Mouse (Mus musculus): ENCODE results near the gene Smok3a. TPM values are rescaled to one million over a fixed set of nuclear protein-coding genes. Genes with fewer than 3 reads are reported as not detected.
"Not testable (repeated sequence)": the region's sequence is repeated elsewhere in the genome, so short reads cannot be mapped to it uniquely, and the experiment has no call there.

The Smok3a gene
- total RNA-seq (2021) = not detected
- long read RNA-seq, experiment 1 = 0 reads
- long read RNA-seq, experiment 2 = 0 reads

GRCm38 (mm10) chr5:138020961-138021479, at the start of gene Smok3a, which contains the start of gene Smok3b:
Gene Smok3a, plus strand, starts transcription at chr5:138021261.
Gene Smok3b, plus strand, starts transcription at chr5:138021429.
- DNase-seq (ENCODE audit: low spot score in 2 of 2); H3K27ac ChIP-seq; H3K4me3 ChIP-seq: not testable (repeated sequence)

- H3K27ac ChIP-seq = no peak overlapping the region
- DNase-seq (ENCODE audit: low spot score in 2 of 2) = no peak
- peak; percentile 52 for TF ChIP-seq CTCF (conservative IDR thresholded peaks at IDR 0.05)
- no peak overlapping the region for H3K4me3 ChIP-seq
Measured at GRCm38 (mm10) chr5:137973161-137973560, 47.9 kb upstream of the Smok3a start.

- no peak overlapping the region for H3K27ac ChIP-seq
- no peak overlapping the region for H3K4me3 ChIP-seq
- DNase-seq (ENCODE audit: low spot score in 2 of 2) = no peak
- peak; percentile 70 for TF ChIP-seq CTCF (conservative IDR thresholded peaks at IDR 0.05)
Measured at GRCm38 (mm10) chr5:137973738-137974137, 47.3 kb upstream of the Smok3a start.

GRCm38 (mm10) chr5:137974724-137975123, 46.3 kb upstream of the Smok3a start:
- H3K4me3 ChIP-seq = no peak overlapping the region
- no peak for DNase-seq (ENCODE audit: low spot score in 2 of 2)
- H3K27ac ChIP-seq = no peak overlapping the region
- no peak for TF ChIP-seq CTCF (conservative IDR thresholded peaks at IDR 0.05)

GRCm38 (mm10) chr5:137975434-137975833, 45.6 kb upstream of the Smok3a start:
- TF ChIP-seq CTCF (conservative IDR thresholded peaks at IDR 0.05) = no peak
- DNase-seq (ENCODE audit: low spot score in 2 of 2) = no peak
- no peak overlapping the region for H3K4me3 ChIP-seq
- no peak overlapping the region for H3K27ac ChIP-seq

DNA sequence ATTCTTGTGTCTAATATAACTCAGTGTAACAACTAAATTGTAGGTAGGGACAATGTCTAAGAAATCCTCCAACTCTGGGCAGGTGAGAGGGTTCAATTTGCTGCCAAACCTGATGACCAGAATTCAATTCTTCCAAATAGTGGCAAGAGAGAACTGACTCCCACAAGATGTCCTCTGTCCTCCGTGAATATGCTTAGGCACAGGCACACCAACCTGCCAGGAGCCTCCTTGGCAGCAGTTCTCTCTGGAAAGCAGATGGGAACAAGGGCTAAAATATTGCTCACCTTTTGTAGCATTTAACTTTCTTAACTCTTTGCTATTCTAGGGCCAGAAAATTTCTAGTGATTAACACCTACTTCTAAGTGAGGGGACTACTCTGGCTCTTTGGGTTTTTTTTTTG, 43.8 kb upstream of the Smok3a start:
- Histone ChIP-seq H3K4me3 (no peak overlapping the region), H3K27ac (no peak overlapping the region)
- no peak for TF ChIP-seq CTCF (conservative IDR thresholded peaks at IDR 0.05)
- no peak for DNase-seq (ENCODE audit: low spot score in 2 of 2)

- H3K27ac ChIP-seq = no peak overlapping the region
- no peak for DNase-seq (ENCODE audit: low spot score in 2 of 2)
- no peak overlapping the region for H3K4me3 ChIP-seq
- no peak for TF ChIP-seq CTCF (conservative IDR thresholded peaks at IDR 0.05)
Measured at GRCm38 (mm10) chr5:137979081-137979480, 42.0 kb upstream of the Smok3a start.

DNA sequence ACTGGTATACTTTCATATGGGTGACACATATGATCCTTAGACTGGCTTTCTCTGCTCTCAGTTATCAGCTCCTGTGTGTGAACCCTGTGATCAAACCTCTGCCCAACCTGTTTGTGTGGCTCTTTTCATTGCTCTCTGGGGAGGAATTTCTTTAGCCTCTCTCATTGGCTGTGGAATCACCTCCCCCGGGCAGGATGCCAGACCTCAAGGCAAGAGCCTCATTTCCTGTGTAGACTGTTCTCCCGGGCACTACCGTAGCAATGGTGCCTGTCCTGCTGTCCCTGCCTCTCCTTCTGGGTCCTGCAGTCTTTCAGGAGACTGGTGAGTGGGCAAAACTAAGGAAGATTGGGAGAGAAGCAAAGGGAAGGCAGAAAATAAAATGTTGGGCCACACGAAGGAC, 39.8 kb upstream of the Smok3a start, which contains the start of gene Azgp1:
Gene Azgp1 (plus strand): TSS at position 221 of the 400 bp plus-strand sequence.
- Histone ChIP-seq H3K27ac (no peak within 1 kb of the TSS), H3K4me3 (no peak within 1 kb of the TSS)
- DNase-seq (ENCODE audit: low spot score in 2 of 2) = no peak
- TF ChIP-seq CTCF (conservative IDR thresholded peaks at IDR 0.05) = no peak

DNA sequence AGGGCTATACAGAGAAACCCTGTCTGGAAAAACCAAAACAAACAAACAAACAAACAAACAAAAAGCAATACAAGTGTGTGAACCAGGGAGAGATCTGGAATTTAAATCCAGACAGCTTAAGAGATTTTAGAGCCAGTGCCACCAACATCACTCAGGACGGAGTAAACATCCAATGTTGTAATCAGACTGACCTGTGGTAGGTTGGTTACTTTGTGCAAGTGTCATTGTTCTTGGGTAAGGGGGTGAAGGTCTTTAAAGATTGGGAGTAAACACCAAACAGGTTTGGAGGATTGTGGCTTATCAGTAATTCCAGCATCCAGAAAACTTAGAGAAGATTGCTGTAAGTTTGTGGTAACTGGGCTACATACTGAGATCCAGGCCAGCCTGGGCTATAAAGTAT, 34.7 kb upstream of the Smok3a start:
- no peak overlapping the region for H3K27ac ChIP-seq
- DNase-seq (ENCODE audit: low spot score in 2 of 2) = no peak
- no peak overlapping the region for H3K4me3 ChIP-seq
- no peak for TF ChIP-seq CTCF (conservative IDR thresholded peaks at IDR 0.05)

DNA sequence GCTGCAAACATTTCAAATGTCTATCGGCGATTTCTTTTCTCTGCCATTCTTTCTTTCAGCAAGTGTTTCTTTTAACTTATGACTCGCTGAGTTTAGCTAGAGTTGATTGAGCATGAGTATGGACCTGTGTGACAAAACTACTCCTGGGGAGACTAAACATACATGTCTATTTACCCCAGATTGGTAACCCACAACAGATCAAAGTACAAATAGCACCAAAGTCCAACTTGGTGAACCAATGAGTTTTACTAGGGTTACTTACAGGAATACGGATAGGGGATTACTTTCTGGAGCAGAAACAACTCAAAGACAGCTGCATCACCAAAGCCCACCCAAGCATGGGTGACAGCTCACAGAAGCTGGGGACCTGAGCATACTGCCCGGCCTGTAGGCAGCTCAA, 11.6 kb upstream of the Smok3a start:
- Histone ChIP-seq H3K4me3 (no peak overlapping the region), H3K27ac (no peak overlapping the region)
- TF ChIP-seq CTCF (conservative IDR thresholded peaks at IDR 0.05) = no peak
- DNase-seq (ENCODE audit: low spot score in 2 of 2) = no peak

DNA sequence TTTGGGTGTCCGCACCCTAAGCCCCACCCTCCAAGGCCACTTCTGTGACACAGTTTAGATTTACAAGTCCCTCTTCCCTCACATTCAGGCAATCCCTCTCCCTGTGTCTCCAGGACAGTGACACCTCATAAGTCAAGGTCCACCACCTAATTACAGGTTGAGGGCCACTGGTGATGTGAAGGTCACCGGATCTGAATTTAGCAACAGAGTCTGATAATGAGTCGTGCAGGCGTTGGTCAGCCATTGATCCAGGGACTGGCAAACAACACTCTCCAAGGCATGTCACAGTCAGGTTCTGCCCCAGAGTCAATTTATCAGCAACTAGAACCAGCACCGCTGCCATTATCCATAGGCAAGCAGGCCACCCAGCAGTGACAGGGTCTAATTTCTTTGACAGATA, 8.7 kb upstream of the Smok3a start:
- Histone ChIP-seq H3K27ac (no peak overlapping the region), H3K4me3 (no peak overlapping the region)
- TF ChIP-seq CTCF (conservative IDR thresholded peaks at IDR 0.05) = no peak
- DNase-seq (ENCODE audit: low spot score in 2 of 2) = no peak

- H3K4me3 ChIP-seq = no peak overlapping the region
- TF ChIP-seq CTCF (conservative IDR thresholded peaks at IDR 0.05) = no peak
- no peak overlapping the region for H3K27ac ChIP-seq
- DNase-seq (ENCODE audit: low spot score in 2 of 2) = no peak
Measured at GRCm38 (mm10) chr5:138016530-138016929, 4.5 kb upstream of the Smok3a start.

DNA sequence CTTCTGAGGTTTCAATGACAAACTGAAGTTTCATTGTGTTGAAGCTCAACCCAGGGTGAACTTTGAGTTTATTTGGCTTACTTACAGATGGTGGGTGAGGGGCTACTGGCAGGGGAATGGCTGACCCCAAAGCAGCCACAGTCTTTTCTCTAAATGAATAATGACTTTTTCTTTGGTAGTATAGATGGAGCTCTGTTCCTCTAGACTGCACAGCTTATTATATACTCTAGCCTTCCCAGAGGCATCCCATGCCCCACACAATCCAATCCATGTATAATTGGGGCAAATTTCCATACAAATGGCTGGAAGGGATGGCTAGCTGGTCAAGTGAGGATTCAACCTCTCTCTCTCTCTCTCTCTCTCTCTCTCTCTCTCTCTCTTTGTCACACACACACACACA, 4.1 kb upstream of the Smok3a start:
- DNase-seq (ENCODE audit: low spot score in 2 of 2) = no peak
- no peak for TF ChIP-seq CTCF (conservative IDR thresholded peaks at IDR 0.05)
- Histone ChIP-seq H3K27ac (no peak overlapping the region), H3K4me3 (no peak overlapping the region)

DNA sequence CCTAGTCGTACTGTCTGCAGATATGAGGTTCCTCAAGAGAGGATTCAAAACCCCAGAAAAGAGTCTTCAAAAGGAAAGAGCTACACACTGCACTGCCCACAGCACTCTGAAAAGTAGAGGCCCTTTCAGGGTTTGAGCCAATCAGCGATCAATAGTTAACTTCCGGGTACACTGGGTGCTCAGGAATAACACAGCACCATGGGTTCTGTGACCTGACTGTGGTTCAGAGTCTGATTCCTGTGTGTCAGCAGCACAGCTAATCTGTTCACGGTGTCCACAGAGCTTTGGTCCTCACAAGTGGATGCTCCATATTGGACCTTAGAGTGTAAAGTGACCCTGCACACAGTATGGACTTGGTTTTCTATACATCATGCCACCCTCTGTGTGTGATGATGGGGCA, 1.5 kb upstream of the Smok3a start:
- H3K27ac ChIP-seq; H3K4me3 ChIP-seq; DNase-seq (ENCODE audit: low spot score in 2 of 2): not testable (repeated sequence)

- H3K4me3 ChIP-seq, H3K27ac ChIP-seq: not testable (repeated sequence)
Measured at GRCm38 (mm10) chr5:138052894-138053293, 31.8 kb downstream of the Smok3a start, which contains the start of gene Smok3c. Gene Smok3c, plus strand, starts transcription at chr5:138053194.

More at GRCm38 (mm10) chr5:138052894-138053293, 31.8 kb downstream of the Smok3a start, which contains the start of gene Smok3c:
- not testable (repeated sequence) for DNase-seq (ENCODE audit: low spot score in 2 of 2)

Measured in layer of hippocampus, adult 2 months (tissue).